Mouse (Mus musculus) liver, postnatal 0 days (tissue): ENCODE results near the gene Plin4. TPM values are rescaled to one million over a fixed set of nuclear protein-coding genes. Genes with fewer than 3 reads are reported as not detected.

Source experiments
- ATAC-seq: fragments of 200-750 bp; cut with Nextera tagmentation; 2 replicates; pipeline ENCODE4 v1.8.0; 2017; ENCODE audit warnings: mild to moderate bottlenecking, moderate library complexity
- DNase-seq: peaks from one replicate; pipeline ENCODE4 v3.0.0-alpha.2; 2016
- H3K27ac ChIP-seq: fragments of 300-500 bp; sonication (generic); 2 replicates; pipeline ENCODE4 v1.5.1; 2014; ENCODE audit warnings: antibody characterized with exemption, moderate library complexity, mild to moderate bottlenecking, low read depth
- H3K27me3 ChIP-seq: fragments of 300-500 bp; sonication (generic); 2 replicates; pipeline ENCODE4 v1.6.1; 2014; ENCODE audit warnings: low read length, control low read depth, mixed read lengths; ENCODE audit not compliant: insufficient read depth
- H3K36me3 ChIP-seq: fragments of 300-500 bp; sonication (generic); replicated peaks from 2 replicates; pipeline ENCODE4 v1.6.1; 2014; ENCODE audit warnings: mild to moderate bottlenecking, control low read depth, low read length, moderate library complexity, mixed read lengths; ENCODE audit not compliant: insufficient read depth
- H3K4me1 ChIP-seq: fragments of 300-500 bp; sonication (generic); 2 replicates; pipeline ENCODE4 v1.6.1; 2014; ENCODE audit warnings: antibody characterized with exemption, mild to moderate bottlenecking, control low read depth; ENCODE audit not compliant: insufficient read depth
- H3K4me2 ChIP-seq: fragments of 300-500 bp; sonication (generic); 2 replicates; pipeline ENCODE4 v1.6.1; 2014; ENCODE audit warnings: low read depth, mild to moderate bottlenecking, low read length, moderate library complexity, mixed read lengths
- H3K4me3 ChIP-seq: fragments of 300-500 bp; sonication (generic); 2 replicates; pipeline ENCODE4 v1.5.1; 2014; ENCODE audit warnings: low read depth, low read length
- H3K9ac ChIP-seq: fragments of 300-500 bp; sonication (generic); replicated peaks from 2 replicates; pipeline ENCODE4 v1.6.1; 2014; ENCODE audit warnings: mild to moderate bottlenecking, moderate library complexity
- H3K9me3 ChIP-seq: fragments of 300-500 bp; sonication (generic); 2 replicates; pipeline ENCODE4 v1.6.1; 2016; ENCODE audit warnings: mild to moderate bottlenecking, control low read depth, low read length, mixed read lengths
- CTCF ChIP-seq: sonication (generic); IDR thresholded peaks from 2 replicates; pipeline ENCODE4 v1.5.1; 2016; ENCODE audit warnings: antibody characterized with exemption, low read depth
- EP300 ChIP-seq: IDR thresholded peaks from 2 replicates; pipeline ENCODE4 v1.6.1; 2016; ENCODE audit warnings: antibody characterized with exemption, low read depth, mild to moderate bottlenecking
- WGBS: fragments of 180-500 bp; shearing (Covaris S2); extraction: QIAGEN DNeasy Blood & Tissue Kit; methylation state at CpG from one replicate; pipeline ENCODE4 v1.1.7; 2014; ENCODE audit not compliant: insufficient replicate concordance; 5-methylcytosine and 5-hydroxymethylcytosine counted together
- polyA plus RNA-seq: library from polyadenylated mRNA; unstranded; fragments of >200 nt; fragmentation: Nextera tagmentation; extraction: Ambion mirVana; gene quantifications from 2 replicates; pipeline ENCODE4 v1.2.1, GENCODE M21; 2015

Gene Plin4
- polyA plus RNA-seq, 1 experiment from 2014 or later = 0.12 TPM

- DNase-seq = no peak
- peaks cover 62% of the 10 kb centered on the region for H3K27me3 ChIP-seq
- H3K4me2 ChIP-seq = no peak overlapping the region
- 41% methylated on average over 9 of the region's 9 CpGs for WGBS
- no peaks in the 10 kb centered on the region for H3K36me3 ChIP-seq
- no peak for ATAC-seq
- no peak overlapping the region for H3K4me3 ChIP-seq
- TF ChIP-seq EP300 = no peak
- TF ChIP-seq CTCF = no peak
- no peak overlapping the region for H3K9ac ChIP-seq
- peaks cover 15% of the 10 kb centered on the region for H3K4me1 ChIP-seq
- no peaks in the 10 kb centered on the region for H3K9me3 ChIP-seq
- no peak overlapping the region for H3K27ac ChIP-seq
Observed at GRCm38 (mm10) chr17:56146131-56146530, 36.5 kb upstream of the Plin4 start.

- no peaks in the 10 kb centered on the region for H3K9me3 ChIP-seq
- no peak overlapping the region for H3K27ac ChIP-seq
- no peak overlapping the region for H3K4me2 ChIP-seq
- H3K4me3 ChIP-seq = no peak overlapping the region
- H3K4me1 ChIP-seq = peaks cover 23% of the 10 kb centered on the region
- no peak for TF ChIP-seq EP300
- TF ChIP-seq CTCF = no peak
- ATAC-seq (no peak), DNase-seq (no peak)
- 65% methylated on average over 9 of the region's 9 CpGs for WGBS
- no peaks in the 10 kb centered on the region for H3K36me3 ChIP-seq
- peaks cover 70% of the 10 kb centered on the region for H3K27me3 ChIP-seq
- no peak overlapping the region for H3K9ac ChIP-seq
Observed at GRCm38 (mm10) chr17:56144546-56144945, 34.9 kb upstream of the Plin4 start.

- H3K9me3 ChIP-seq = no peaks in the 10 kb centered on the region
- peak overlapping the region; percentile 58 for H3K4me2 ChIP-seq
- H3K4me3 ChIP-seq = 0 out of 2 replicates have a peak overlapping the region, but pooled peaks have one; percentile 10
- no peak overlapping the region for H3K9ac ChIP-seq
- ATAC-seq (no peak), DNase-seq (no peak)
- TF ChIP-seq CTCF (no peak), EP300 (no peak)
- no peaks in the 10 kb centered on the region for H3K36me3 ChIP-seq
- no peak overlapping the region for H3K27ac ChIP-seq
- peaks cover 21% of the 10 kb centered on the region for H3K4me1 ChIP-seq
- WGBS = 3% methylated on average over 41 of the region's 47 CpGs
- H3K27me3 ChIP-seq = peaks cover 63% of the 10 kb centered on the region
Observed at GRCm38 (mm10) chr17:56141702-56142605, 32.4 kb upstream of the Plin4 start.

GRCm38 (mm10) chr17:56139858-56140595 lies 30.4 kb upstream of the Plin4 start, which contains the start of gene Sema6b:
Gene Sema6b, minus strand, starts transcription at chr17:56140343.
- ATAC-seq (peak; percentile 40), DNase-seq (peak; percentile 60)
- Histone ChIP-seq H3K36me3 (no peaks in the 10 kb centered on the region), H3K27ac (no peak within 1 kb of the TSS), H3K4me2 (peak within 1 kb of the TSS; percentile 88), H3K9ac (peak within 1 kb of the TSS; percentile 21; the same call in 1 of the 2 replicates), H3K27me3 (peaks cover 58% of the 10 kb centered on the region), H3K4me3 (peak within 1 kb of the TSS; percentile 49), H3K4me1 (peaks cover 22% of the 10 kb centered on the region), H3K9me3 (no peaks in the 10 kb centered on the region)
- no peak for TF ChIP-seq EP300
- TF ChIP-seq CTCF = no peak
- 2% methylated on average over 63 of the region's 79 CpGs for WGBS

GRCm38 (mm10) chr17:56139355-56139754 lies 29.8 kb upstream of the Plin4 start:
- 14% methylated on average over 15 of the region's 21 CpGs for WGBS
- peaks cover 58% of the 10 kb centered on the region for H3K27me3 ChIP-seq

More at GRCm38 (mm10) chr17:56139355-56139754, 29.8 kb upstream of the Plin4 start:
- Histone ChIP-seq H3K4me2 (peak overlapping the region; percentile 88), H3K9me3 (no peaks in the 10 kb centered on the region), H3K4me1 (peaks cover 29% of the 10 kb centered on the region), H3K4me3 (peak overlapping the region; percentile 49), H3K27ac (no peak overlapping the region), H3K36me3 (no peaks in the 10 kb centered on the region), H3K9ac (peak overlapping the region; percentile 21; the same call in 1 of the 2 replicates)
- ATAC-seq = no peak
- TF ChIP-seq EP300 (no peak), CTCF (no peak)
- no peak for DNase-seq
